Mouse (Mus musculus): ENCODE data around the gene Gpr15. TPM values are rescaled to one million over a fixed set of nuclear protein-coding genes. Genes with fewer than 3 reads are reported as not detected.

The Gpr15 gene
- polyA plus RNA-seq, 1 experiment from 2014 or later = not detected

DNA sequence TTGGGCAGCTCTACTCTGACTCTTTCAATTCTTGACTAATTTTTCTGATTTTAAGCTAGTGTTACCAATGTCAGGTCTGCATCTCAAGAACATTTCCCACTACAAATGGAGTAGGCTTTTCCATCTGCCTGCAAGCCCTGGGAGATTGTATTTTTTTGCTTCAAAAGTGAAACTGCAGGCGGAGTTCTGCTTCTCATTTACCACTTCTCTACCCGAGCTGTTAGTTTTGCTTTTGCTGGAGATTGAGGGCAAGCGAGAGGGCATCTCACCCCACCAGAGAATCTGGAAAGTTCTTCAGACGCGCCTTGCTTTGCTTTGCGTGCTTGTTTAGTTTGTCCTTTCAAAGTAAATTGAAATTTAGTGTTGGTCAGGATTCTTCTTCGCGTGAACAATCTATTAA, 6.6 kb downstream of the Gpr15 start:
- Histone ChIP-seq H3K4me3 (ENCODE audit: inconsistent target) (peak overlapping the region; percentile 4; the same call in 1 of the 2 replicates), H3K79me2 (ENCODE audit: inconsistent target) (no peaks in the 10 kb centered on the region), H3K27ac (peak overlapping the region; percentile 29), H3K36me3 (ENCODE audit: inconsistent target) (no peaks in the 10 kb centered on the region)
- 7% methylated on average over 8 of the region's 8 CpGs for WGBS (ENCODE audit: missing documents)

DNA sequence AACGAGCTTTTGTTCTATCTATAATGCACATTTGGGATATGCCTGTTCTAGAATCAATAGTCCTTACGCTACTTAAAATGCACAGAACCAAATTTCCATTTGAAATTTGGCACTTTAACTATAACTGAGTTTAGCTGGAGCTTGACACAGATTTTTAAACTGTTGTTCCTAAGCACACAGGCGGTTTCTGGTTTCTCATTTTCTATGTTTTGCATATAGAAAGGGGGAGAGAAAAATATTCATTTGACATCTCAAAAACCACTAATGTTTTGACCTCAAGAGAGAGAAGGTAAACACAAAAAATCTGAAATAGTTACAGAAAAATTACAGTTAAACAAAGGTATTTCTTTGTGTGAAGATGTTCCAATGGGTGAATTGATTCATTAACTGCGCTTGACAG, 9.3 kb downstream of the Gpr15 start:
- Histone ChIP-seq H3K79me2 (ENCODE audit: inconsistent target) (no peaks in the 10 kb centered on the region), H3K27ac (no peak overlapping the region), H3K4me3 (ENCODE audit: inconsistent target) (no peak overlapping the region), H3K36me3 (ENCODE audit: inconsistent target) (no peaks in the 10 kb centered on the region)
- WGBS (ENCODE audit: missing documents) = 94% methylated on average over 4 of the region's 4 CpGs

DNA sequence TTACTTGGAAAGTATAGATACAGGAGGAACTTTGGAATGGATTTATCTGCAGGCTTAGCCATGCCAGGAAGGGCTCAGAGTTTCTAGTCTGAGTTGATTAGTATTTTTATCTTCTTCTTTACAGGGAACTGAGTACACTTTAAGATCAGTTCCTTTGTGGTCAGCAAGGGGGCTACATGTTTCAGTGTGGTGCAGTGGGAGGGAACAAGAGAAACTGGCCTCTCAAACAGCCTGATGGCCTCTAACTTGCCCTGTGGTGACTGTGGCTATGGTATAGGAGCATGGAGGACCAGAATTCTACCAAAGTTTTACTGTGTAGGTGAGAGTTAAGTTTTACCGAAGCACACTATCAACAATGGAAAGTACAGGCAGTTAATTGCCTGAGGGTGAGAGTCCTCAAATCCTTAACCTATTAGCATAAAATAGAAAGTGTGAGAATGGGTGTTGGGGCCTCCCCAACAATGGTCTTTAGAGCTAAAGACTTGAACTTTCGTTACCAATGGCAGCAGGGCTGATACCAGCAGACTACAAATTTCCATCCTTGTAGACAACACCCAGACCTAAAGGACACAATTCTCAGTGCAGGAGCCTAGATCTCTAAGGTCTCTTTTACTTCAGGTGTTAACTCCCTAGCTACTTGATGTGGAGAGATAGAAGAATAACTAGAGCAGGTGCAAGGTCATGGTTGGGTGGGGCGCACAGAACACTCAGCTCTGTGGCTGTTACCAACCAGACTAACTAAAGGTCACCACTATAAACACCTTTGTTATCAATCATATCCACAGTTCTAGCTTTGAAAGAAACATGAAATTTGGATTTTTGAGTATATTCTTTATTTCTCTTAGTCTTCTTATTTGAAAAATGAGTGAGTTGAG, 10.0 kb downstream of the Gpr15 start:
- Histone ChIP-seq H3K79me2 (ENCODE audit: inconsistent target) (no peaks in the 10 kb centered on the region), H3K4me3 (ENCODE audit: inconsistent target) (no peak overlapping the region), H3K27ac (no peak overlapping the region), H3K36me3 (ENCODE audit: inconsistent target) (no peaks in the 10 kb centered on the region)
- WGBS (ENCODE audit: missing documents) = 87% methylated on average over 3 of the region's 3 CpGs

- Histone ChIP-seq H3K36me3 (ENCODE audit: inconsistent target) (no peaks in the 10 kb centered on the region), H3K27ac (no peak overlapping the region), H3K4me3 (ENCODE audit: inconsistent target) (no peak overlapping the region), H3K79me2 (ENCODE audit: inconsistent target) (no peaks in the 10 kb centered on the region)
- 85% methylated on average over 4 of the region's 4 CpGs for WGBS (ENCODE audit: missing documents)
Observed at GRCm38 (mm10) chr16:58707276-58707905, 11.5 kb downstream of the Gpr15 start.

DNA sequence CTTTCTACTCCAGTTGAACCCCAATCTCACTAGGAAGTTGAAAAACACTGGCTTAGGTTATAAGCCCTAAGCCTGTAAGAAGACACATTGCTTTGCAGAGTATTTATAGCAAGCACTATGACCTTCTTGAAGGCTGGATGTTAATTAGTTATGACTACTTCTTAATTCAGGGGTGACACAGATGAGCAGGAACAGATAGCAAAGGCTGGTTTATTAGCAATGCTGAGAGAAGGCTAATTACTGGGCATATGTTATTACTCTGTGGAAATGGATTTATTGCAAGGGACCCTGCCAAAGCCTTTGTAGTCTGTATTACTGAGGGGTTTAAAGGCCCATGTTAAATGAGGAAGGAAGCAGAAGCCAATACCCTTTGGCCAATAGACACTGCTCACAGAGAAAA, 13.9 kb downstream of the Gpr15 start:
- Histone ChIP-seq H3K27ac (no peak overlapping the region), H3K4me3 (ENCODE audit: inconsistent target) (no peak overlapping the region), H3K79me2 (ENCODE audit: inconsistent target) (no peaks in the 10 kb centered on the region), H3K36me3 (ENCODE audit: inconsistent target) (no peaks in the 10 kb centered on the region)

DNA sequence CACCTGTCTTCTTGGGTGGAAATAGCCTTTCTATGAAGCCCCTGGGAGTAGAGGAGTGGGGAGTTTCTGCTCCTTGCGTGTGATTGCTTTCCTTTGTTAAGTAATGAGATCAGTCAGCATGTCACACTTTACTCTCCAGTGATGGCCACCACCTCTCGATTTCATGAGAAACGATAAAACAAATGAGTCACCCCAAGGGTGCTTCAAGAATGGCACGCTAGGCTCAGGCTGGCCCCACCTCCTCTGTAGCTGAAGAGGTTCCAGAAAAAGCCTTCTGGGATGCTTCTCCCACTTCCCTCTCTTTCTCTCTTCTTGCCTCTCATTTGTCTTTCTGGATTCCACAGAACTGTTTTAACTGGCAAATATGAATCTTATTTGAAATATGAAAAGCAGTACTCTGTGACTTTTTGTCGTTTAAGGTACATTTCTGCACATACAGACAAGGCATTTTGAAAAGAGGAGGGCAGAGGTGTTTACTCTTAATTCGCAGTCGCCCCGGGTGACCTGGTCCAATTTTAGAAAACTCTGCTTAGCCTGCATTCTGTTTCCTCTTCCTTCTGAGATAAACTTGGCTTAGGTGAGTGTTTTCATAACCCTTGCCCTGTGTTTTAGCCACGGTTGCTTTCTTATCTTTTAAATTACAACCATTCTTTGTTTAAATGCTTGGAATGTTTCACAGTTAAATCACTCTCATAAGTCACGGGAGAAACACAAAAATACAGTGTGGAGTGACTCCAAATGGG, 15.3 kb downstream of the Gpr15 start:
- WGBS (ENCODE audit: missing documents) = 19% methylated on average over 10 of the region's 10 CpGs
- H3K27ac ChIP-seq = no peak overlapping the region
- H3K36me3 ChIP-seq (ENCODE audit: inconsistent target) = no peaks in the 10 kb centered on the region
- H3K4me3 ChIP-seq (ENCODE audit: inconsistent target) = no peak overlapping the region
- H3K79me2 ChIP-seq (ENCODE audit: inconsistent target) = no peaks in the 10 kb centered on the region

GRCm38 (mm10) chr16:58702329-58702932, 16.4 kb downstream of the Gpr15 start:
- Histone ChIP-seq H3K27ac (no peak overlapping the region), H3K36me3 (ENCODE audit: inconsistent target) (no peaks in the 10 kb centered on the region), H3K4me3 (ENCODE audit: inconsistent target) (no peak overlapping the region), H3K79me2 (ENCODE audit: inconsistent target) (no peaks in the 10 kb centered on the region)
- 78% methylated on average over 10 of the region's 10 CpGs for whole genome bisulfite sequencing (ENCODE audit: missing documents)

- no peak overlapping the region for H3K4me3 ChIP-seq (ENCODE audit: inconsistent target)
- H3K79me2 ChIP-seq (ENCODE audit: inconsistent target) = no peaks in the 10 kb centered on the region
- 59% methylated on average over 6 of the region's 6 CpGs for WGBS (ENCODE audit: missing documents)
- no peaks in the 10 kb centered on the region for H3K36me3 ChIP-seq (ENCODE audit: inconsistent target)
- no peak overlapping the region for H3K27ac ChIP-seq
Observed at GRCm38 (mm10) chr16:58701779-58702178, 17.1 kb downstream of the Gpr15 start.

DNA sequence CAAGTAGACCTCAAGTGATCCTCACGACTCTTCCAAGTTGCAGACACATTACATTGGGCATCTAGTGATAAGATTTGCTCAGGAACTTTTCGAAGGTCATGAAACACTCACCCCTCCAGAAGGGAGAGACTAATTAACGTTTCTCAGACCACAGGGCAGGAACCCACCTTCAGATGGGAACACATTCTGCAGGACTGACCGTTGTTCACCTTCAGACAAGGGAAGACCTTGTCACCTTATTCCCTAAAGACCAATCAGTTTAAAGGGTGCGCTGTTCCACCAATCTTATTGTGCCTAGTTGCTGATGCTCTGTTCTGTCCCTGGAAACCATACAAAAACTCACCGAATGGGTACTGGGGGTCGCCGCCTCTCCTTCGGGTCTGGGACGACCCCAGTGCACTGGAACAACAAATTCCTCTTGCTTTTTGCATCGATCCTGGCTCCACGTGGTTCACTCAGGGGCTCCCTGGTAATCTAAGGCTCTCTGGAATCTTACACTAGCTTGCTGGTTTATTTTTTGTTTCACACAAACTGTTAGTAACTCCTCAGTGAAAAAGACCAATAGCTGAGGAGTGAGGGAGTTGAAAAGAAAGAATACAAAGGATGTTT, 17.9 kb downstream of the Gpr15 start:
- no peak overlapping the region for H3K4me3 ChIP-seq (ENCODE audit: inconsistent target)
- no peak overlapping the region for H3K27ac ChIP-seq
- 94% methylated on average over 12 of the region's 12 CpGs for WGBS (ENCODE audit: missing documents)
- H3K79me2 ChIP-seq (ENCODE audit: inconsistent target) = no peaks in the 10 kb centered on the region
- H3K36me3 ChIP-seq (ENCODE audit: inconsistent target) = no peaks in the 10 kb centered on the region

- WGBS (ENCODE audit: missing documents) = 93% methylated on average over 6 of the region's 6 CpGs
- H3K27ac ChIP-seq = no peak overlapping the region
Observed at GRCm38 (mm10) chr16:58700174-58700573, 18.7 kb downstream of the Gpr15 start.

DNA sequence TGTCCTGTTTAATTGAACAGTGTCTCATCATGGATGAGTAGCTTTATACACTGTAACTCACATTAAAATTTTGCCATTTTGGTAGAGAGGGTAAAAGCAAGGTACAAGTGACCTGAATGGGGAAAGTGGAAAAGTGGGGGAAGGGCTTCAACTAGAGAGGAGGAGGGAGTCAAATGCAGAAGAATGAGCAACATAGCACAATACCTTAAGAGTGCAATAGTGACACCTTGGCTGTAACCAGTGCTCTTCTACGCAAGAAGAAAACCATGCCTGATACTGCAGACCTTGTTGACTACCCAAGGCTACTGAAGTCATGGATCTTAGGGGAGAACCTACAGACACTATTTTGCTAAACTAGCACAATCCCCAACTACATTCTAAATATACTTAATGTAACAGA, 21.6 kb downstream of the Gpr15 start:
- no peak overlapping the region for H3K27ac ChIP-seq
- no peak overlapping the region for H3K4me3 ChIP-seq (ENCODE audit: inconsistent target)
- H3K36me3 ChIP-seq (ENCODE audit: inconsistent target) = no peaks in the 10 kb centered on the region
- WGBS (ENCODE audit: missing documents) = 100% methylated on average over 1 of the region's 1 CpGs
- no peaks in the 10 kb centered on the region for H3K79me2 ChIP-seq (ENCODE audit: inconsistent target)

More at GRCm38 (mm10) chr16:58700174-58700573, 18.7 kb downstream of the Gpr15 start:
- H3K4me3 ChIP-seq (ENCODE audit: inconsistent target) = no peak overlapping the region
- H3K36me3 ChIP-seq (ENCODE audit: inconsistent target) = no peaks in the 10 kb centered on the region
- no peaks in the 10 kb centered on the region for H3K79me2 ChIP-seq (ENCODE audit: inconsistent target)

DNA sequence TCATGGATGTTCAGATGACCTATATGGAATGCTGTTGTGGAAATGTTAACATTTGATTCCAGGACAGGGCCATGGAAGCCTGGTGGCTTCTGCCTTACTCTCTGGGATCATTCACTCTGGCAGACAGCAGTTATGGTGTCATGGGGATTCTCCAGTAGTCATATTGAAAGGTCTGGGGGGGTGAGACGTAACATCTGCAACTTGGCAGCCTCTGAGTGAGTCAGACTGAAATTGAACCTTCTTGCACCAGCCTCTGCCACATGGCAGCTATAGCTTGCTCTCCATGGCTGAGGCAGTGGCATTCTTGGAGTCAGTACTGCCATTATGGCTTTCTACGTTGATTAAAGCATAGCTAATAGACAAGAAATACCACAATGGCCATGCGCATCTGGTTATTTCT, 22.1 kb downstream of the Gpr15 start:
- WGBS (ENCODE audit: missing documents) = 92% methylated on average over 3 of the region's 3 CpGs
- H3K36me3 ChIP-seq (ENCODE audit: inconsistent target) = no peaks in the 10 kb centered on the region
- no peak overlapping the region for H3K4me3 ChIP-seq (ENCODE audit: inconsistent target)
- H3K79me2 ChIP-seq (ENCODE audit: inconsistent target) = no peaks in the 10 kb centered on the region
- H3K27ac ChIP-seq = no peak overlapping the region

DNA sequence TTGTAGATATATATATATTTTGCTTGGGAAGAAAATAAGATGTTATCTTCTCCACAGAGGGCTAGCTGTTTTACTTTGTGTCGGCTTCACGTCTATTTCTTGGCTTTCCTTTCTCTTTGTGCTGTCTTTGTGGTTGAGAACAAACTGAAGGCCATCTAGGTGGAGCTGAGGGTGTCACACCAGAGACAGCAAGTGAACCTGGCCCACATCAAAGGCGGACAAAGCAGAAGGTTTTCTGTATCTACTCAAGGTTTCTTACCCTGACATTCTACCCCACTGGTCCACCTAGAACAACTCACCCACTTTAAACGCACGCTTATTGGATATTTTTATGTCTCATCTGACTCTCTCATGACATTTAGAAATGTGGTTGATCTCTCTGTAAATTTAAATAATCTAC, 24.8 kb downstream of the Gpr15 start:
- H3K36me3 ChIP-seq (ENCODE audit: inconsistent target) = no peaks in the 10 kb centered on the region
- 87% methylated on average over 5 of the region's 5 CpGs for WGBS (ENCODE audit: missing documents)
- H3K4me3 ChIP-seq (ENCODE audit: inconsistent target) = no peak overlapping the region

GRCm38 (mm10) chr16:58690322-58690732, 28.5 kb downstream of the Gpr15 start:
- H3K27ac ChIP-seq = no peak overlapping the region

More for the DNA sequence above, 24.8 kb downstream of the Gpr15 start:
- Histone ChIP-seq H3K79me2 (ENCODE audit: inconsistent target) (no peaks in the 10 kb centered on the region), H3K27ac (no peak overlapping the region)

More at GRCm38 (mm10) chr16:58690322-58690732, 28.5 kb downstream of the Gpr15 start:
- no peaks in the 10 kb centered on the region for H3K36me3 ChIP-seq (ENCODE audit: inconsistent target)
- H3K79me2 ChIP-seq (ENCODE audit: inconsistent target) = no peaks in the 10 kb centered on the region
- H3K4me3 ChIP-seq (ENCODE audit: inconsistent target) = no peak overlapping the region; the same call in 1 of the 2 replicates
- WGBS (ENCODE audit: missing documents) = 6% methylated on average over 5 of the region's 5 CpGs

Data from macrophage (primary cell).